Mouse (Mus musculus) T-cell, adult 2 months (primary cell): ENCODE data around the gene Rab28.
"Not testable (repeated sequence)": the region's sequence is repeated elsewhere in the genome, so short reads cannot be mapped to it uniquely, and the experiment has no call there.

ENCODE experiments used
- DNase-seq: peaks from one replicate; pipeline ENCODE4 v3.0.0; 2022; ENCODE audit warnings: low spot score

The Rab28 gene

DNA sequence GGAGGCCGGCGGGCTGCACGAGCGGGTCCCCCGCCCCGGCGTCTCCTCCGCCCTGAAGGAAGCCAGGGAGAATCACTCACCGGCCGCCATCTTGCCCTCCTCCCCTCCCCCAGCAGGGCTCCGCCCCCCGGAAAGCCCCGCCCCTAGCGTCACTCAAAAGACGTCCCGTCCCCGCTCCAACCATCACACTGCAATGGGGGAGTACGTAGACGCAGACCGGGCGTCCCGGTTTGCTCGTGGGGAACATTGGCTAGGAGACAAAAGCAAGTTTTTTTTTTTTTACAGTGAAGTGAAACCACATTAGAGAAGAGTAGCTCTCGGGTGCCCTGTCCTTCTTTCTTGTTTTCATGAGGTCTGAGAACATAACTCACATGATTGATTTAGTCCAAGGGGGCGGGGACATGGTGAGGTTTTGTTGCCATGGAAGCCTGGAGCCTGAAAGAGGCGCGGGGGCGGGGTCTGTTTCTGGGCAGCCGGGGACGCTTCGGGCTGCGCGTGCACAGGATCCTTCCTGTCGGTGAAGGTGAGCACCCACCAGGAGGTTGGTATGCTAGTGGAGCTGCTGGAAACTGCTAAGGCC, at the start of gene Rab28:
Rab28 (minus strand) TSS at position 107 of the 580 bp plus-strand sequence.
- DNase-seq: peak; percentile 97

DNA sequence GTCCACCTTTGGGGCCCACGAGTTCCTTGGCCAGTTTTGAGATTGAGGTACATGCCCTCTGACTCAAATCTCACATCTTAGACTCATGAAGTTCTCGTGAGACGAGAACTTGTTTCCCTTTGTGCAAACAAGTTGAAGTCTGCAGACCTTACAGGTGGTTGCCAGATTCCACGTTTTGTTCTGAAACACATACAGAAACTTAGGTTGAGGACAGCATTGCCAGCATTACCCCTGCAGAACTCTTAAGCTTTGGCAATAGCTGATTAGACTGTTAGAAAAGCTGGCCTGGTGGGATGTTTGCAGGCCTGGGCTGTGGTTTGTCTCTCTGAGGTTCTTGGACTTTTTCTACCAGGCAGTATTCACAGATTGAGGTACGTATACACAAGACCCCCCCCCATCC, 49.4 kb upstream of the Rab28 start:
- no peak for DNase-seq

DNA sequence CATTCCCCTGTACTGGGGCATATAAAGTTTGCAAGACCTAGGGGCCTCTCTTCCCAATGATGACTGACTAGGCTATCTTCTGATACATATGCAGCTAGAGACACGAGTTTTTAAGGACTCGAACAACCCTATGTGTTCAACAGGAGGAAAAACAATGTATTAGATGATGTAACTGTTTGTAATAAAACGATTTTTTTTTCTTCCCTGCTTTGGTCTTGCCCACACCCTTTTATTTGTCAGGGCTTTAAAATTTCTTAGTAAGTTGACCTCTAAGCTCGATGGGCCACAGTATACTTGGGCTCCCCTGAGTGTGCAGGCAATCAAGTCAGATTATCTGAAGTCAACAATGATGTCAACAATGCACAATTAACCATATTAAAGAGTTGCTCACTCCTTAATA, 48.4 kb upstream of the Rab28 start:
- no peak for DNase-seq

DNA sequence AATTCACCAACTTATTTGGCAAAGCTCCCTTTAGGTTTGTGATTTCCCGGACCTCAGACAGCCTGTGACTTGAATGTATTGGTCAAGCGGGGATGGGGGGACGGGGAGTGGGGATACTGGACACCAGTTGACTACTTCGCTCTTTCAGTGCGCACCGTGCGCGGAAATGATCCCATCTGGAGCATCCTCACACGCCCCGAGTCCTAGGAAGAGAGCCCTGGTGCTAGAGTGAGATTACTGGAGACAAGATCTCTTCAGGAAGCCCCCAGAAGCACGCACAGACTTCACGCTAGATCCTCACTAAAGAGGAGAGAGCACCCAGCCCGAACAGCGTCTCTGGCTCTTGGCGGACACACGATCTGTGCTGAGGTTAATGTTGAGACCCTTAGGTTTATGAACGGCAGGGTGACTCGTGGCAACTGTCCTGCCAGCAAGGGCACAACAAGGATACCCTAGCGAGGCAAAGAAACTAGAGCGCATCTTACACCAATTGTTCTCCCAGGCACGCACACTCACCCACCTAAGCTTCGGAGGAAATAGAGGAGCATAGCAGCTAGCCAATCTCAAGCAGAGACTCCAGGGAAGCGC, 47.5 kb upstream of the Rab28 start:
- no peak for DNase-seq

DNA sequence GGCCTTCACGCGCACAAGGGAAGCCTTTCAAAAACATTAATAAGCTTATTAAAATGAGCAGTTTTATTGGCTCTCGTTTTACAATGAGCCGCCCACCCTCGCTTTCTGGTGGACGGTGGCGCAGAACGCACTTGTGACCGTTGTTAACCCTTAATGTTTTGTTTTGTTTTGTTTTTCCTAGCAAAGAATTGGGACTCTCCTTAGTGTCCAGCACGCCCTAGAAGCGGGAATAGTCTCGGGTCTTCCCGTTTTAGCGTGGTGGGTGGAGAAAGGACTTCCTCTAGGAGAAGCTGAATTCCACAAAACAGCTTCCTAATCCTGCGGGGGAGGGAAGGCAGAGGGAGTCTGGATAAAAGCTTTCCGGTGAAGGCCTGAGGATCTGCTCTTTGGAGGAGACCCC, 46.9 kb upstream of the Rab28 start:
- DNase-seq: no peak

DNA sequence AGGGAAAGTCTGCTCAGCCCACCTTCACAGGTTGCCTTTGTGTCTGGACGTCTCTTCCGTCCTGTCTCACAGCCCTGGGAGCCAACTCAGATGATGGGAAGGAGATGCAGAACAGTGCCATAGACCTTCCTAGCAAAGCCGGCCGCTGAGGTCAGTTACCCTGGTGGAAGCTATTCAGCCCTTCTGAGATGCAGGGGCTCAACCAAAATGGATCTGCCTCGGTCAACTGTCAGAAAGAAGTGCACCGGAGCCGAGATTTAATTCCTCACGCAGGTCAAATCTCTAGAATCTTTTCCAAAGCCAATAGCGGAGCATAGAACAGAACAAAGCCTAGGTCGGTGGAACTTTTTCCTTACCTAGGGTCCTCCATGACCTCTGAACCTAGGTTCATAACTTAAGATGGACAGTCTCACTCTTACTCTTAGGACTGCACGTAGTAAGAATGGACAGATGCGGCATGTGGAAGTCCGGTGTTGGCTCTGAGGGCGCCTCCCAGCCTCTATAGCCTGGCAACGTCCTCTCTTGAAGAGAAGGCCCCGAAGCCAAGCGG, 46.3 kb upstream of the Rab28 start:
- DNase-seq: no peak

DNA sequence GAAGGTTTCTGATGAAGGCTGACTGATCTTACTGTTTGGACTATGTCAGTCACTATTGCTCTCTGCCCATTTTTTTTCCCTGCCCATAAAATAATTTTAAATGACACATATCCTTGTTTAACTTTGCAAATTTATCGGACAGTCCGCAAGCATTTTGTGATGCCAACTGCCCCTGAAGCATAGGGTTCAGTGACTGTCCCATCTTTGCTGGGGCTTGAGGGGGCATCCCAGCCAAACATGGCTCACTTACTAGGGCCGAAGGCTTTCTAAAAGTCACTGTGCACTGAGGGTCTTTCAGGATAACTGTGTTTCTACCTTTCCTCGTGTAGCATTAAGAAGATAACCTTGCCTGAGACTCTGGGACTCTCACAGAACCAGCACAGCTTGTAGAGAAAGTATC, 44.8 kb upstream of the Rab28 start:
- no peak for DNase-seq

DNA sequence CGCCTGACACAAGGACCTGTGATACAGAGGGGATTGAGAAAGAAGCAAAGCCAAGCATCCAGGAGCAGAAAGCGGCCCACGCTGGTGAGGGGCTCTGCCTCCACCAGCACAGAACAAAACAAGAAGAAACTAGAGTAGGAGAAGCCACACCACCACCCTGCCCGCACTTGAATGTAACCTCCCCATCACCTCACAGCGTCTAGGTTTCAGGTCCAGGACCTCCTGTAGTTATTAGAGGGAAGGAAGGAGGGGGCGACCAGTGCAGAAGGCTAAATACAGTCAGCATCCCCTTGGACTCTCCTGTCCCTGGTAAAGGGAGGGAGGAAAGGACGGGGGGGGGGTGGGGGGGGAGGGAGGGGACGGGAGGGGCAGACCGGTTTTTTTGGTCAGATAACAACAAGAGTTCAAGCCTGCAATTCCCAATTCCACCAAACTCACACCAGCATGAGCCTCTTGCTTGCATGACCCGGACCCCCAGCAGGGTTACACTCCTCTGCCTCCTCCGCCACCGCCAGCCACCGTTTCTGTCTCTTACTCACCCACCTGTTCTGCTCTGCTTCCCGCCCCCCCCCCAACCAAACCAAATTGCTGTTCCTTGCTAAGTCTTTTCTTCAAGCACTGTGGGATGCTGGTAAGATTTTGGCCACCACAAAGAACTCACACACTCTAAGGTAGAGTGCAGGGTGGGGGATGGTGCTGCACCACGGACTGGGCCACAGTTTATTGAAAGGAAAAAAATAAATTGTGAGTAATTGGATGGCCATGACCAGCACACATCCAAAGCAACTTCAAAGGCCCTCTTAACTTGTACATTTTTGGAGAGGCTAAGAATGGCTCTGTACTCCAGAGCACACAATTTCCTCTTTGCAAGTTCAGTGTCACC, 37.2 kb upstream of the Rab28 start:
- no peak for DNase-seq

DNA sequence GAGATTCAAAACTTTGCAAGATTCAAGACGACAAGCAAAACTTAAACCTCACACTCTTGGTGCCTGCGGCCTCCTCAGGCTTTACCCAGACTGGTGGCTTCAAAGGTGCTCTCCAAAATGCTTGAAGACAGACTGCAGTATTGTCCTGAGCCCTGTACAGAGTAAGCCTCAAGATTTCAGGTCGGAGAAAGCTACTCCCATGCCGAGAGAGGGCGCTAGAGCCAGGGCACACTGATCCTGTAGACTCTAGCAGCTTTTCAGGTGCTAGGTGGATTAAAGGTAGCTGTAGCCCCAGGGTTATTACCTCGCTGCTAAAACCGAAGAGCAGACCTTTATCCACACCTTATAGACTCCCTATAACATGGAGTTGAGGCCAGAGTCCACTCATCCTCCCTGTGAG, 36.3 kb upstream of the Rab28 start:
- no peak for DNase-seq

DNA sequence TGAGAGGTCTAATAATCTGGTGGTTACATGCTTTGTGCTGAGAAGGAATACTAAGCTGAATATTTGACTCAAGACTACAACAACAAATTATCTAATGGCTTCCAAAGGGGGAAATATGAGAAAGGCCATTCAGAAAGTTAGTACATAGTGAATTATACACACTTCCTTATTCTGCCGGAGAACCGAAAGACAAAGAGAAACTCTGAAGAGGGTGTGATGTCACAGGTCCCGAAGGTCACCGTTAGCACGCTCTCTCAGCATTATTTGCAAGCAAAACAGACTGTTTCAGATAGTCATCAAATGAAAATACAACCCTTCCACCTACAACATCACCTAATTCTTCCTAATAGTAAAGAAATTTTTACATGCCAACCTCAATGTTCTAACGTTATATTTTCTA, 30.9 kb upstream of the Rab28 start:
- DNase-seq: no peak

DNA sequence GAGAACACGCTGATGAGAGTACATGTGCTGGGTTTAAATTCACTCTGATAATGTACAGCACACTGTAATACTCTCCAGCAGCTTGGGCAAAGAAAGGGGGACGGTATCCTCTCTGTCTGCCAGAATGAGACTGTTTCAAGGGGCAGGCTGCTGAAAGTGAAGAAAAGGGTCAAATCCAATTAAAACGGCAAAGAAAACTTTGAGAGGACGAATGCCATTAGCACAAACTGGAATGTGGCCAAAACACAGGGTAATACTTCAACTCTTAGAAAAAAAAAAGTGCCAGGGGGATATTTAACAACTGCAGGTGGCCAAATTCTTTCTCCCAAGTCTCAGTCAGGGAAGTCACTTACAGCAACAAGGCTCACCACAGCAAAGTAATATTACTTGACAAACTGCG, 29.1 kb upstream of the Rab28 start:
- DNase-seq: no peak

DNA sequence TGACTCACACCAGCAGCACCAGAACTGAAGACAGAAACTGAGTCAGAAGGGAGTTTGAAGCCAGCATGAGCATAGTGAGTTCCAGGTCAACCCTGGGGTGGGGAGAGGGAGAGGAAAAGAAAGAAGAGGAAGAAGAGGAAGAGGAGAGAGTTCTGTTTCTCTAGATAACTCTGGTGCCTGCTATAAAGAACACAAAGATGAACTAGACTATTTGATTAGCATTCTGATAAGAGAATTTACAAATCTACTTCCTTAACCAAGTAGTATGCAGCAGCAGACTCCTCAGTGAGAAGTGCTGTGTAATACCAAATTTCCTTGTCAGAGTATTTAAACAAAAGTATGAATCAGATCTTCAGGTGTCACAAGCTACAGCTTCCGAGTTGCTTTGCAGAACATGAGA, 19.1 kb upstream of the Rab28 start:
- DNase-seq: no peak

DNA sequence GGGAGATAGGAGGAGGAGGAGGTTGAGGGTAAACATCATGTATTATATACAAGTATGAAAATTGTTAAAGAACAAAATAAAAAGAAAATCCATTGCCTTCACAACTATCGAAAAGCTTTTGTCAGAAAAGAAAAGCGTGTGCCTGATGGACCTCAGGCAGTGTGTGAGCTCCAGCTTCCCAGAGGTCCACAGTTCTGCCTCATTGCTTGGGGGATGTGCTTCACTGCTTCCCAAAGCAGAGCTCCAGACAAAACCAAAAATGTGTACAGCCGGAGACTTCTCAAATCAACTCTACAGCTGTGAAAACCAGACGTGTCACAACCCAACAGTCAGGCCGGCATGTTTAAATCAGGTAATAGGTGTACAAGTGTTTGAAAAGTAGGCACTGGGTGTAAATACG, 17.6 kb upstream of the Rab28 start:
- no peak for DNase-seq

DNA sequence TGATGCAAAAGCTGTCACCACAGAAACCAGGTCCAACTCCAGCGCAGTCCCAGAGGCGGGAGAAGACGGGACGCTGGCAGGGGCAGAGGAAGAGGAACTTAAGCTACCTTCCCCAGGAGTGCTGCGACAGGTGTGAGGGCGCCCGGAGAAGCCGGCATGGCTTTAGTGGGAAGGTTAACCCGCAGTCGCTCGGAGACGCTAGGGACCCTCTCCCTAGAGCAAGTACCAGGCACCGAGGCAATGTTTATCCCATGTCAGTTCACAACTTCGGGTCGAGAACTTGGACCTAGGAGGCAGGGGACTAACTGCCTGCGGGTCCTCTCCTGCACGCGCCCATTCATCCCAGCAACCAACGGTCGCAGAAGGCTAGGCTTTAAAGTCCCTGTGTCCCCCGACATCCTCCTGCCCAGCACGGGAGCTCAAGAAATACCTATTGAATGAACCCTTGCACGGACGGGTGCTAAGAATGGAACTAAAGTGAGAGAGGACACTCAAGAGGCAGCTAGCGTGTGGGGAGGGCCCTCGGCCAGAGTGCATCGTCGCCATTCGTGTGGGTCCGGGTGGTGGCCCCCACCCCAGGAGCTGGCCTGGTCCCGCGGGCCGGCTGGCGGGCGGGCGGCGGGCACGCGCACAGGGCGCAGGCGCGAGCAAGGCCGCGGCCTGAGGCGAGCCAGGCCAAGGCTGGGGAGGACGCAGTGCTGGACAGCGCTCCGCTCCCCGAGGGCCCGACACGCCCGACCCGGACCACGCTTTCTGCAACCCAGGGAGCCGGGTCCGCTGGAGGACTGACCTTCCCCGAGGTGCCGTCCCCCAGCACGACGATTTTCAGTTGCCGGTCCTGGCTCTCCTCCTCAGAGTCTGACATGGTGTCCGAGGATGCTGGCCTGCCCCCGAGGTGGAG, 592 bp downstream of the Rab28 start:
- DNase-seq: peak; percentile 7

DNA sequence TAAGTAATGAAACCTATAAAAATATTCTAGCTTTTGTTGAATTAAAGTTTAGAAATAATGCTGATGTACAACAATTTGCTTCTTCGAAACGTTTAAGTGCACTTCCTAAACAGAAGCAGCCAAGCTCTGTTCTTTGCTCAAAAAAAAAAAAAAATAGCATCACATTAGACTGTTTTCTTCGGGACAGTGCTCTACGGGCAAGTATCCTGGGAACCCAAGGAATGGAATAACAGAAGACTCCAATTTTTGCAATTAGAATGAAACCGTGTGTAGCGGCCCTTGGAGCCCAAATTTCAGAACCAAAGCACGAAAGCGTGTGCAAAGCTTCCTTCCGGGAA, 1.2 kb downstream of the Rab28 start:
- DNase-seq: no peak

DNA sequence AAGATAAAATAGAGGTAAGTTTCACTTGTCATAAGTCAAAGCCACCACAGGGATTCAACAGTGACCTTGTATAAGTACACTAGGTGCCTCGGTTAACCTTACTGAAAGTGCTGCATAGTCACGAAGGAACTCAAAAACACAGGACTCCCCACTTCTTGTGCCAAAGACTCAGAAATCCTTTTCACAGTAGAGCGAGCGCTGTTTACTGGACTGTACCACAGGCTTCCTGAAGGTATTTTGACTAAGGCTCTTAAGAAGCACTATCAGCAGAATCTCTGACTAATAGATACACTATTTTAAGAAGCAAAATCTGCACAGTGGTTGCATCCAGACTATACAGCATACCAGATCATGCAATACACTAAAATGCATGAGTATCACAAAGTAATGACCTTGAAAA, 6.9 kb downstream of the Rab28 start:
- DNase-seq: not testable (repeated sequence)

DNA sequence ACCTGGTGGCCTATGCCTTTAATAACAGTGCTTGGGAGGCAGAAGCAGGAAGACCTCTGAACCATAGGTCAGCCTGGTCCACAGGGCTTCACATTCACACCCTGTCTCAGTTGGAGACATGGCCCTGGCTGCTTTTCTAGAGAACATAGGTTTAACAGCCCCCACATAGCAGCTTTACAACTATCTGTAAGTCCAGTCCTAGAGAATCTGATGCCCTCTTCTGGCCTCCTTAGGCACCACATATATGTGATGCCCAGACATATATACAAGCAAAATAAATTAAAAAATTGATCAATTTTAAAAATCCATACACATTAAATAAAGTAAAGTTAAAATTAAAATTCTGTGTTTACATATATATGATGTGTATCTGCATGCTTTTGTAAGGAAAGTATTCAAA, 10.0 kb downstream of the Rab28 start:
- no peak for DNase-seq

DNA sequence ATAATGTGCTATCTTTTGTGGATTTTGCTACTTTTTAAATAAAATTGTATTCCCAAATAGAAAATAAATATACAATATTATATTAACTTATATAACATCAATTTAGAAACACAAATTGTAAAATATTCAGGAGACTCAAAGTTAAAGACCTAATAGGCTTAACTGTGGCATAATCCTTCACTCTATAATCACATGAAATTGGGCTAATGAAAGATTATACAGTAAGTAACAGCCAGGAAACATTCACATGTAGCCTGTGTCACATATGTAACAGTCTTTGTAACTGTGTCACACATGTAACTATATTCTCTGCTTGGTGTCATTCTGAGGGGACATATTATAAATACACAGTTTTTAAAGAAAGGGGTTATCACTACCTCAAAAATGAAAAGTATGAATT, 22.9 kb downstream of the Rab28 start:
- DNase-seq: no peak

DNA sequence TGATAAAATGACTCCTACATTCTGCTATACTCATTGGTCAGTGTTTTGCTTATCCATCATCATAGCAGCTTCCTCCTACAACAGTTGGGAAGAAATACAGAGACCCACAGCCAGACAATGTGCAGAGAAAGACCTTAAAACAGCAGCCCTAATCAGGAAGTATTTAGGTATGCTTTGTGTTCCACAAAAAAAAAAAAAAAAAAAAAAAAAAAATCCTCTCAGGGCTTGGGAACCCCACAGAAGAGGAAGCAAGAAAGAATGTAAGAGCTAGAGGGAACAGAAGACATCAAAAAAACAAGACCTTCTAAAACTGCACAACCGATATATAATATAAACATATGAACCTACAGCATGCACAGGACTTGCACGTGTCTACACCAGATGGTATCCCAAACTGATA, 24.0 kb downstream of the Rab28 start:
- DNase-seq: no peak

DNA sequence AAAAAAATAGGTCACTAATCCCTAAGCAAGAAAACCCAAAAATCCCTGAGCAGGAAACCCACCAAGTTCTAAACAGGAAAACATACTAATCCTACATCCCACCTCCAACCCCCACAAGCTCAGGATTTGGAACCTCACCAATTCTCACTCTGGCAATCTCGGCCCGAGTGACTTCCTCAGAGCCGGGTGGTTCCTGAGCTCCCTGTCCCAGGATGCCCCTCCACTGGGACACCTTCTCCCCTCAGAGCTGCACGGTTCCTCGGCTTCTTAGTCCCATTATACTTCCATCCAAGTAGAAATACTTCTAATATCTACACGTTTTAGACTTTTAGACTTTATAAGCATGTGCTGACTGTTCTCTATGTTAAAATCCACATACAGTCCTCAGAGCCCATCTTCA, 41.9 kb downstream of the Rab28 start:
- DNase-seq: no peak

DNA sequence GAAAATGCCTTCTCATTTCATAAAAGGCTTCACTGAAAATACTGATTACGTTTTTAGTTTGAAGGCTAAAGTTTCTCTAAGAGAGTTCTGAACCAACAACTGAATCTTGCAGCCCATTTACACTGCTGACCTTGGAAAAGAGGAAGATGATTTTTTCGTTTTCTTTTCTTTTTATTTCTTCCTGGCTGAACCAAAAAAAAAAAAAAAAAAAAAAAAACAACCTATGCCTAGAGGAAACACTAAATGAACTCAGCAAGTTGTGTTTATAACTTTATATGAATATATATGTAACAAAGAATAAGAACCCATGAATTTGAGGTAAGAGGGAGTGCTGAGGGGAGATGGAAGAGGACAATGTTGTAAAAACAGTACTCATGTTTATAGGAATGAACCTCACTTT, 71.2 kb downstream of the Rab28 start:
- no peak for DNase-seq
